Mouse (Mus musculus) right cerebral cortex, postnatal 4 days (tissue): ENCODE measurements around the gene 3110040M04Rik.
"Not testable (repeated sequence)": the region's sequence is repeated elsewhere in the genome, so short reads cannot be mapped to it uniquely, and the experiment has no call there.

ENCODE experiments used
- DNase-seq: peaks from one replicate; pipeline ENCODE4 v3.0.0-alpha.2; 2022

3110040M04Rik gene

DNA sequence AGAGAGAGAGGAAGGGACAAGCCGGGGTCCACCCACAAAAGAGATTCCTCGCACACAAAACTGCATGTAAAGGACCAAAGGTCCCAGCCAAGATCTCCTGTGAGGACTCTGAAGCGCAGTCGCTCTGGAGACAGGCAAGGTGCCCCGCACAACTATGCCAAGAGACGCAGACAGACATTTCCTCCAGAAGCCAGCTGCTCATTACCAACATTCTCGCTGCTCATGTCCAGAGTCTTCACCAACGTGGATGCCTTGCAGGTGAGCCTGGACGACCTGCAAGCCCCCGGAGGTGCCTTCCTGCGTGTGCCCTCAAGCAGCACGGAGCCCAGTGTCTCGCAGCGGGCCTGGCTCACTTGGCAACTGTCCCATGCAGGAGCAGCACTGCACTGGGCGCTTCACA is 11.2 kb upstream of the 3110040M04Rik start:
- not testable (repeated sequence) for DNase-seq

DNA sequence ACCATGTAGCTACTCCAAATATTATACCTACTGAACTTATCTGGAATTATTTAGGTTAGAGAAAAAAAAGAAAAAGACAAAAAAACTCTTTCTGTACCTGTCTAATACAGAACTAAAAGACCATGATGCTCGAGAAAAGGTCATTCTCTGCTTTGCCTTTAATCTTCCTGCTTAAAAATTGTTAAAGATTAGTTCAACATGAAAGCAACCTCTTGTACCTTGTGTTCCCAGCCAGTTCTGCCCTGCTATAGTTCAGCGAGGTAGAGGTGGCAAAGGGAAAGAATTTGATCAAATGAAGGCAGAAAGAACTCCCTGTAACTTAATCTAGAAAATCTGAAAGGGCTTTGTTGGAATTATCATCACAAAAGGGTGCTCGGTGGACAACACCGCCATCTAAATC is 7.9 kb upstream of the 3110040M04Rik start:
- not testable (repeated sequence) for DNase-seq

DNA sequence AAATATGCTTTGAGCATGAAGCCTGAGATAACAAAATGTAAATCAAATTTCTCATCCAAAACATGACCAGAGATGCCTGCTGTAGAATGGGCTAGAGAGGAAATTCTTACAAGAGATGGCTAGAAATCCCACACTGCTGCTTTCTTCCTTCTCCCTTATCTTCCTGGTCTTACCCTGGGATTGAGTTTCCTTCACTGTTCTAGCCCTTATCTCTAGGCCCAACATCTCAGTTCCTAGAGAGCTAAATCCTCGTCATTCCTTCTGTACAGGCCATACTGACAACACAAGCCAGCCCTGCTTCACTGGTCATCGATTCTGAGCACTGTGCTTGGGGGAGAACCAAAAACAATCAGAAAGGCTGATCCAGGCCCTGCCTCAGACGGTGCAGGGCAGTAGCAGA is 7.2 kb upstream of the 3110040M04Rik start:
- DNase-seq, result not testable (repeated sequence)

DNA sequence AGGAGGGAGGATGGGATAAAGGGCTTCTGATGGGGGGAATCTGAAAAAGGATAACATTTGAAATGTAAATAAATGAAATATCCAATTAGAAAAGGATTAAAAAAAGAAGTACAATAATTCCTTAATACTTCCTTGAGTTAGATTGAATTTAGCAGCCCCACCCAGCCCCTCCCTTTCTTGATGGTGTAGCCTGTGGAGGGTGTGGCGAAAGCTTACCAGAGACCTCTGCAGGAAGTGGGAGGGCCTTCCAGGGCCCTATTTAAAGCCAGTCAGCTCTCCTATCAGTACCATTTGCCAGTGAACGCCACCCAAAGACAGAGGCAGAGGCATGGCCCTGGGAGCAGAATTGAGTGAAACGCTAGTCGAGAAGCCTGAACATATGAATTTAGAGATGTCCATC is 5.8 kb upstream of the 3110040M04Rik start, which contains the start of gene Gm47995:
Gene Gm47995 (plus strand): TSS at position 329 of the 400 bp plus-strand sequence.
- not testable (repeated sequence) for DNase-seq

DNA sequence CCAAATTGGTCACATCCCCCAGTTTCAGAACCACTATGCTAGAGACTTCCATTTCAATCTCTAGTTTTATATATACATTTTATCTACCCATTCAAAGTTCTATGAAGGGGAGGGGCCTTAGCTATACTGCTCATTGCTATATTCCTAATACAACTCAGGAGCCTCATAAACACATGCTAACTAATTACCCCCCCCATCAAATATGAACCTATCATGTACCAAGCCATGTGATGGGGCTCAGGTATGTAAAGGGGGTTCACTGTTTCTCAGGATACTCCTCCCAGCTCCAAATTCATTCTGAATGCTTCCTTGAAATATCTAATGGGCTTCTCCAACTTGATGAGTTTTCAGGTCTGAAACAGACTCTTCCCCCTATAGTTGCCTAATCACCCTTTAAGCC is 3.3 kb upstream of the 3110040M04Rik start:
- DNase-seq, result not testable (repeated sequence)

DNA sequence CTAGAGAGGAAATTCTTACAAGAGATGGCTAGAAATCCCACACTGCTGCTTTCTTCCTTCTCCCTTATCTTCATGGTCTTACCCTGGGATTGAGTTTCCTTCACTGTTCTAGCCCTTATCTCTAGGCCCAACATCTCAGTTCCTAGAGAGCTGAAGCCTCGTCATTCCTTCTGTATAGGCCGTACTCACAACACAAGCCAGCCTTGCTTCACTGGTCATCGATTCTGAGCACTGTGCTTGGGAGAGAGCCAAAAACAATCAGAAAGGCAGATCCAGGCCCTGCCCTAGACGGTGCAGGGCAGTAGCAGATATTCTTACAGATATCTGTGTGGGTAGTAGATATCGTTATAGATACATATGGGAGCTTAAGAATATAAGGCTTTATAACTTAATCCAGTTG is 1.1 kb upstream of the 3110040M04Rik start:
- DNase-seq, result not testable (repeated sequence)

DNA sequence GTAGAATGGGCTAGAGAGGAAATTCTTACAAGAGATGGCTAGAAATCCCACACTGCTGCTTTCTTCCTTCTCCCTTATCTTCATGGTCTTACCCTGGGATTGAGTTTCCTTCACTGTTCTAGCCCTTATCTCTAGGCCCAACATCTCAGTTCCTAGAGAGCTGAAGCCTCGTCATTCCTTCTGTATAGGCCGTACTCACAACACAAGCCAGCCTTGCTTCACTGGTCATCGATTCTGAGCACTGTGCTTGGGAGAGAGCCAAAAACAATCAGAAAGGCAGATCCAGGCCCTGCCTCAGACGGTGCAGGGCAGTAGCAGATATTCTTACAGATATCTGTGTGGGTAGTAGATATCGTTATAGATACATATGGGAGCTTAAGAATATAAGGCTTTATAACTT is 4.6 kb downstream of the 3110040M04Rik start:
- DNase-seq, result not testable (repeated sequence)

DNA sequence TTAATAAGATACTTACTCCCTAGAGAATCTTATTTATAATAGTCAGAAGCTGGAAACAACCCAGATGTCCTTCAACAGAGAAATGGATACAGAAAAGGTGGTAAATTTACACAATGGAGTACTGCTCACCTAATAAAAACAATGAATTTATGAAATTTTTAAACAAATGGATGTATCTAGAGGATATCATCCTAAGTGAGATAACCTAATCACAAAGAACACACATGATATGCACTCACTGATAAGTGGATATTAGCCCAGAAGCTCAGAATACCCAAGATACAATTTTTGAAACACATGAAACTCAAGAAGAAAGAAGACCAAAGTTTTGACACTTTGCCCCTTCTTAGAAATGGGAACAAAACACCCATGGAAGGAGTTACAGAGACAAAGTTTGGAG is 5.0 kb downstream of the 3110040M04Rik start:
- not testable (repeated sequence) for DNase-seq

DNA sequence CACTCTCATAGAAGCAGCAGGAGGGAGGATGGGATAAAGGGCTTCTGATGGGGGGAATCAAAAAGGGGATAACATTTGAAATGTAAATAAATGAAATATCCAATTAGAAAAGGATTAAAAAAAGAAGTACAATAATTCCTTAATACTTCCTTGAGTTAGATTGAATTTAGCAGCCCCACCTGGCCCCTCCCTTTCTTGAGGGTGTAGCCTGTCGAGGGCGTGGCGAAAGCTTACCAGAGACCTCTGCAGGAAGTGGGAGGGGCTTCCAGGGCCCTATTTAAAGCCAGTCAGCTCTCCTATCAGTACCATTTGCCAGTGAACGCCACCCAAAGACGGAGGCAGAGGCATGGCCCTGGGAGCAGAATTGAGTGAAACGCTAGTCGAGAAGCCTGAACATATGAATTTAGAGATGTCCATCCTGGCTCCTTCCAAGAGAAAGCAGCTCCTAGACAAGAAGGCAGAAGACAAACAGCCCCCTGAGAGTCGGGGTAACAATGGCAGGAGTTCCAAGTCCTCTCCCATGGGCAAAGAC is 6.0 kb downstream of the 3110040M04Rik start, which contains the start of gene Gm47996:
Gene Gm47996 (plus strand): TSS at position 308 of the 532 bp plus-strand sequence.
- DNase-seq, result not testable (repeated sequence)

DNA sequence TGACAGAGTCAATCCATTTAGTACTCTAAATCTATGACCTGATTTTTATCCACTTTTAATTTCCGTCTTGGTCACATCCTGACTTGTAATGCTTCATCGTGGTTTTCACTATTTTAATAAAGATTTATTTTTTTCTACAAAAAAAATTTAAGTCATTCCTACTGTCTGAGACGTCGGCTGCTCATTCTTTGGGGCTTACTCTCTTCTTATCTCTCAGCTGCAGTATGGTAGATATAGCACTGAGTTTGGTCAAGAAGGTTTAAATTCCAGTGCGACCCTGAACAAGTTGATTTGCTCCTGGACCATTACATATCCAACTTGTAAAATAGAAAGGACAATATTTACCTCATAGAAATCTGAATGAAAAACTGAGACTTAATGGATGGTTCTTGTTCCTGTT is 7.7 kb downstream of the 3110040M04Rik start:
- DNase-seq, result not testable (repeated sequence)

DNA sequence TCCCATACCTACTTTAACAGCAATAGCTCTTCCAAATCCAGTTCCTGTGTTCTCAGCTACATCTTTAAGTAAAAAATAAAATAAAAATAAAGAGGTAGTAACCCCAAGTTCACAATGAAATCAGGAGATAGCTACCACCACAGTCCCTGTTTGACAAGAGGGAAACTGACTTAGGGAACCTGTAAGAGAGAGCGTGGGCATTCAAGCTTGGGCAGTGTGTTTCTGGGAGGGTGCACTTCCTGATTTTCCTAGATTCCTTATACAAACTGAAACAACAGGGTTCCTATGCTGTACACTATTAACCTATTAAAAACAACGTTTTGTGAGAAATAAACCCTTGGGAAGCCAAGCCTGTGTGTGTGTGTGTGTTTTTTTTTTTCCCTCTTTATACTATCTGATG is 10.9 kb downstream of the 3110040M04Rik start:
- DNase-seq, result no peak

DNA sequence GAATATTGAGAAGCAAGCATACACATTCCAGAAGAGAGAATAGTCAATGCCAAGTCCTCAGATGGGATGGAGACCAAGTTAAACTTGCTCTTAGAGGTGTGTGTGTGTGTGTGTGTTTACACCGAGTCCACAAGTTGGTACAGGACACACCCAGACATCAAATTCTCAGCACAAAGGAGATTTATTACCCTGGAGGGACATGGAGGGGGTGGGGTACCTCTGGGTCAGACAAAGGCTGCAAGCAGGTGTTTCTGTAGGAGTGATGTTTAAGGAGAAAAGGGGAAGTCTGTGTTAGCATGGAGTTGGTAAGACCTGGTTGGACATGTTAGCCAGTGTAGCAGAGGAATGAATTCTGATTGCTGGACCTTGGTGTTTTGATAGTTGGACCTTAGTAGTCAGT is 12.1 kb downstream of the 3110040M04Rik start:
- DNase-seq, result no peak

DNA sequence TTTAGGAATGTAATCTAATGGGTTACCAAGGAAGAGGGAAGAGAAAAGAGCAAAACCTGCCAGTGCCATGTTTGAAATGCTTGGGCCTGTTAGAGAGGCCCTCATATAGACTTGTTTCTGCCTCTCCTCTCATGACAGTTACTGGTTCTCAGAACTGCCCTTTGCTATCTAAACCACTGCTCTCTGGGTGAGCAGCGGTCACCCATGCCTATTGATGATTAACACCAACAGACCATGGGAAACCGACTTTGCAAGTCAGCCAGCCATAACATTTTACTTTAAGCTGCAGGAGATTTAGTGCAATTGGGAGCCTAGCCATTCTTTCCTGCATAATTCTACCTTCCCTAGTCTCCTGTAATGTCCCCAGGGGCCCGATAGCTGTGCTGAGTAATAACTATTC is 12.5 kb downstream of the 3110040M04Rik start:
- no peak for DNase-seq

DNA sequence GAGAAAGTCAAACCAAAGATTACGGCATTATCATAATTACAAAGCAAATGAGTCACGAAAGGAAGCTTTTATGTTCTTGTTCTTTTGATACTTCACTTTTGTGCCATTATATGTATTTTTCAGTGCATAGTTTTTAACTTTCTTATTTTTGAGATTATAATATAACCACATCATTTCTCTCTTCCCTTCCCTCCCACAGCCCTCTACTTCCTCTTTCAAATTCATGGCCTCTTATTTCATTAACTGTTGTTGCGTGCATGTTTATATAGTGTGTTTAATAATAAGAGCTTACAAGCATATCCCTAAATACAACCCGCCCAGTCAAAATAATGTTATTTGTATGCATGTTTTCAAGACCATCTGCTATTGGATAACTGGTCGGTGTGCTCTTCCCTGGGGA is 15.1 kb downstream of the 3110040M04Rik start:
- no peak for DNase-seq

DNA sequence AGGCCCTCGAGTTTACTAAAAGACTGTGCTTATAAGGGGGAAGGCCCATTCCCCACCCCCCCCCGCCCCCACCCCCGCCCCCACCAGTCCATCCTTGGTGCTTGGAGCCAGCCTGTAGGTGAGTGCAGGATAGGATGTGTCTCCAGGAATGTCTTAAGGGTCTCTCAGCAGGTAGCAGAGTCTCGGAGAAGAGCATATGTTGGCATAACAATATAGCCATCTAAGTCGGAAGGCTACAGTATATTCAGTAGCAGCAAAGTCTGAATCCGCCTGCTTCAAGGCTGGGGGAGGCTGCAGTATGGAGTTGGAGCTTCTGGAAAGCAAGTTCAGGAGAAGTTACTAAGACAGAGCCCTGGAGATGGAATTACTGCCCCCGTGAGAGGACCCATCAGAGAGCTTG is 16.2 kb downstream of the 3110040M04Rik start:
- no peak for DNase-seq

DNA sequence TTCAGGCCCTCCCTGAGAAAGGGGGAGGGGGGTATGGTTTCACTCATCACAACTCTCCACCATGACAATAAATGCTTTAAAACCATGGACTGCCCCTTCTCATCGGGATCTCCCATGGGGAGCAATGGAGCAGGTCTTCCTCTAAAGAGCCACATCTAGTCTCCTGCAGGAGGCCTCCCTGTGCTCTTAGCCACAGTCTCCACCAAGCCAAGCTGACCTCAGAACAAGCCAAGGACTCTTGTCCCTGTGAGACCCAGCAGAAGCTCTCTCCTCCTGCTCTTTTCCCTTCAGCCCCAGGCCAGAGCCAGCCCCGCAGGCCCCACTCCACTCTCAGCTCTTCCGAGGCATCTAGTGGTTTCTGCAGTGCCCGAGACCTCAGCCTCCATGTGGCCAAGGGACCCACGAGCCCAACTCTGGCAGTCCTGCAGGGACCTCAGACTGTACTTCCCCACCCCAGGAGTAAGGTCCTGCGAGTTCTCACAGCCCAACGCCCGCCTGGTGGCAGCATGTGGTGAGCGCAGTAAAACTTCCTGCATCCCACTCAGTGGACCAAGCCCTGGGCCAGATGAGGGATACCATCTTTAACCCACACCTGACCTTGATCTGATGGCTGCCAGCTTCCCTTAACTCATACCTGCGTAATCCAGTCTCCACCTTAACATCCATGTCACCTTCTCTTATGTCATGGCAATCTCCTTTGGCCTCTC is 18.8 kb downstream of the 3110040M04Rik start:
- no peak for DNase-seq

DNA sequence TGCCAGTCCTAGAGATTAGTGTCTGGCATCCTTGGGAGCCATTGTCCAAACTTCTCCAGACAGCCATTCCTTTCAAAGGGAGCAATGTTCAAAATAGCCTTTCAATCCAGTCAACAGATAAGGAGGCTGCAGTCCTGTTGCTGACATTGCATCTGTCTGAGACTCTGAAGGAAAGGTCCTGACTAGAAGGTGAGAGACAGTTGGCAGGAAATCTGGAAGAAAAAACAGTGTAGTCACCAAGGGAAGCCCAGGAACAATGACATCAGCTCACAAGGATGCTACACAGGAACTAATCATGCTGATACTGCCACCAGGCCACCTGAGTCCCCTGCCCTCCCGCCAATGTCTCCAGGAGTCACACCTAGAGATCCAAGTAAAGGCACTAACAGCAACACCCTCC is 19.5 kb downstream of the 3110040M04Rik start:
- no peak for DNase-seq

DNA sequence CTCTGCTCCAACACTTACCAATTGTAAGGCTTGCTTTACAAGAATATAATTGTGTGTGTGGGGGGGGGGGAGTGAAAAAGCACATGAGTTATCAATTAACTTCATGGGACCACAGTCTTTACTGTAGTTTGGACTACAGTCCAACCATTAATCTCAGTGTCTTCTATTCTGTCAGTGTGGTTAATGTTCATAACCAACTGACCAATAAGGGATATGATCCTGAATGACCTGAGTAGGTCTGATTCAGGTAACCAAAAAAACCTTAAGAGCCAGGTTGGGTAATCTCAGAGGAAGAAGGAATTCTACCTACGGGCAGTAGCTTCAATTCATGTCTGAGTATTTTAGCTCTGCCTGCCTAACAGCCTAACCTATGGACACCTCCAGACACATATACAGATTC is 20.6 kb downstream of the 3110040M04Rik start:
- no peak for DNase-seq

DNA sequence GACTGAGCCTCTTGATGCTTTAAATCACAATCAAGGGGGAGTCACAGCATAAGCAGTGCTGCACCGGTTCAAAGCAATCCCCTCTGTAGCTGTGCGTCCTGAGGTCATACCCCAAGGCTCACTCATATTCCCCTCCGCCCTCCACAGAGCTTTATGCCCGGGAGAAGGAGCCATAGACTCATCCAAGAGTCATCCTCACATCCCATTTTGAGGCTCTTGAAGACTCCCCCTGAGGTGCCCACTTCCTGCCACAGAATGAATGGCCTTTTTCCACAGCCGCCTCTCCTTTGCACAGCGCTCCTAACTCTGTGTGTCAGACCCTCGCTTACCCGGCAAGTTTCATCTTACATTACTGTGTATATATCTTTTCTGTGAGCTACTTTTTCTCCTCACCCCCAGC is 23.6 kb downstream of the 3110040M04Rik start:
- no peak for DNase-seq

DNA sequence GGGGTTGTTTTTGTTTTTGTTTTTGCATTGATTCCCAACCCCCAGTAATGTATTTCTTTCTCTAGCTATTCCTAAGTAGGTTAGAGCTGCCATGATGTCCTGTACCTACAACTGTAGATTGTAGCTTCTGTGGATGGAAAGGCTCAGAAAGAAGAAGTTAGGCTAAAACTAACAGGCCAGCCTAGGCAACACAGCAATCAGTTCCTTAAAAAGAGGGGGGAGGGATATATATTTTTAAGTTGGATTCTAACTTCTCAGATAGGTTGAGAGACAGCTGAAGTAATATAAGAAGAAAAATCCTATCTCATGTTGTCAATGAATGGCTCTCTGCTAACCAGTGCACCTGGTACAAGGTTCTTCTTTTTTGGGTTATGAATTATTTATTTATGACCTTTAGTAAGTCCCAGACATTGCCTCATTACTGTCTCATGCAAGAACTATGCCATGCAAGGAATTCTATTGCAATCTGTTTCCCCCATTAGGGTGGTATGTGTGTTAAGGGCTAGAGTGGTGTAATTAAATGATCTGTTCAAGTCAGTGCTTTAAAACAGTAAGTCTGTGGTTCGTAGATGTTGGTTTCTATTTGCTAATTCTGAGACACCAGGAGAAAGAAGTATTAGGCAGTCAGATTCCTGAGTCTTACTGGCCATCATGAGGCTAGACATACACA is 24.5 kb downstream of the 3110040M04Rik start:
- DNase-seq, result no peak

DNA sequence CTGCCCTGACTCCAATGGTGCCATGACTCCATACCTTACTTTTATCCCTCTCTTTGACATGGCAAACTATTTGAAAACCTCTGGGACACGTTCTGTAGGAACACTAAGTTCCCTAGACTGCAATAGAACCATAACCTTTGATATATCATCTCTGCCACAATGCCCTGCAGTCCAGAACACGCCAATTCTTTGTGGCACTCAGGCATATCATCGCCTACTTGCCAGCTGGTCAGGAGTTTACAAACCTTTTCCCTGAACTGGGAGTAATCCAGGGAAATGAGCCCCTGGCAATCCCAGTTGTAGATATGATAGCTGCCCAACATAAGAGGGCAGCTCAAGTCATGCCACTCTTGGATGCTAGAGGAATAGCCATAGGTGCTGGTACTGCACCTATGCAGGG is 28.4 kb downstream of the 3110040M04Rik start:
- no peak for DNase-seq

DNA sequence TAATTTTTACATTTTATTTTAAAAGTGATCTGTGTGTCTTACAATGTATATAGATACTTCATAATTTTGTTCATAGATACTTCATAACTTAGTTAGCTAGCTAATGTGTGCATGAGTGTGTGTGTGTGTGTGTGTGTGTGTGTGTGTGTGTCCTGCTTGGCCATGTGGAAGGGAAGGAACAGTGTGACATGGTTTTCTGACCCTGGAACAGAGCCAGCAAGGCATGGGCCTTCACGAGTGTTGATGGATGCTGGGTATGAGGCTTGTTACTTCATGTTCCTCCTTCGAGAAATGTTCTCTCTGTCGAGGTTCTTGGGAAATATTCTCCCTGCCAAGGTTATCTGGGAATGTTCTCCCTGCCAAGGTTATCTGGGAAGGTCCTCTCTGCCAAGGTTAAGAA is 29.8 kb downstream of the 3110040M04Rik start:
- DNase-seq, result no peak

DNA sequence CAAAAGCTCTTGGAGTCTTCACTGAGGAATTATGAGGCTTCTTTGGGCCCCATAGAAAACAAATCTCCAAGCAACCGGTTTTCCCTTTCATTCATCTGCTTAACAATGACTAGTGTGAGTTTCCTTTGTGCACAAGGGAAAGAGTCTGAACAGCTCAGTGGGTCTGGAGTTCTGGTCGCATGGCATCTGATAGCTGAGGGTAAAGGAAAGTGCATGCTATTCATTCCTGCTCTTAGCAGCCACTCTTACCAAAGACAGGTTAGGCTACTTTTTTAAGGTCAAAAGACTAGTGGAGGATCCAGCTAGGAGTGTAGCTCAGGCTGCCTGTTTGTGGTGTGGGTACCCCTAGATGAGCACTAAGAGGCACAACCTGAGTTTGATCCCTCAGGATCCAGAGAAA is 31.7 kb downstream of the 3110040M04Rik start:
- DNase-seq, result no peak
